Mouse (Mus musculus) C2C12 (cell line): ENCODE results near the gene Spag16. TPM values are rescaled to one million over a fixed set of nuclear protein-coding genes. Genes with fewer than 3 reads are reported as not detected.

ENCODE experiments used
- H3K27me3 ChIP-seq: one replicate; pipeline ENCODE4 v1.6.1; 2011; ENCODE audit not compliant: control insufficient read depth, insufficient read depth, insufficient read length
- H3K36me3 ChIP-seq: one replicate; pipeline ENCODE4 v1.6.1; 2011; ENCODE audit not compliant: control insufficient read depth, insufficient read depth
- H3K4me3 ChIP-seq: one replicate; pipeline ENCODE4 v1.5.1; 2011; ENCODE audit warnings: mild to moderate bottlenecking, control low read depth; ENCODE audit not compliant: poor library complexity, insufficient read depth, severe bottlenecking
- H3K79me2 ChIP-seq: one replicate; pipeline ENCODE4 v1.6.1; 2011; ENCODE audit not compliant: control insufficient read depth, insufficient read depth
- H3K79me3 ChIP-seq: one replicate; pipeline ENCODE4 v1.6.1; 2011; ENCODE audit warnings: low read depth, control low read depth
- H3ac ChIP-seq: one replicate; pipeline ENCODE3; 2011; ENCODE audit warnings: low read depth; ENCODE audit not compliant: control insufficient read depth, insufficient read length
- CEBPB ChIP-seq: IDR thresholded peaks from one replicate; pipeline ENCODE4 v1.6.1; 2011; ENCODE audit warnings: low read depth, mild to moderate bottlenecking, control low read depth, moderate library complexity
- CTCF ChIP-seq: IDR thresholded peaks from one replicate; pipeline ENCODE4 v1.5.1; 2011; ENCODE audit not compliant: control insufficient read depth, insufficient read depth, insufficient read length
- FOSL1 ChIP-seq: IDR thresholded peaks from one replicate; pipeline ENCODE4 v1.8.0; 2011; ENCODE audit warnings: mild to moderate bottlenecking, low read length; ENCODE audit not compliant: poor library complexity, insufficient read depth, severe bottlenecking
- MAX ChIP-seq: IDR thresholded peaks from one replicate; pipeline ENCODE4 v1.6.1; 2011; ENCODE audit warnings: mild to moderate bottlenecking, control low read depth
- MYOD1 ChIP-seq: IDR thresholded peaks from one replicate; pipeline ENCODE4 v1.6.1; 2011; ENCODE audit warnings: low read depth; ENCODE audit not compliant: control insufficient read depth, insufficient read length
- MYOG ChIP-seq: IDR thresholded peaks from one replicate; pipeline ENCODE4 v1.6.1; 2011; ENCODE audit not compliant: control insufficient read depth, insufficient read length; ENCODE audit errors: extremely low read depth
- USF1 ChIP-seq: IDR thresholded peaks from one replicate; pipeline ENCODE4 v1.6.1; 2011; ENCODE audit warnings: low read depth, mild to moderate bottlenecking, control low read depth, moderate library complexity
- polyA plus RNA-seq: library from polyadenylated mRNA; unstranded; fragments of >200 nt; fragmentation: generic; extraction: Trizol; gene quantifications from one replicate; pipeline ENCODE4 v1.2.1, GENCODE M21; 2012; ENCODE audit warnings: missing spikeins

Spag16 gene
- polyA plus RNA-seq, 1 experiment, result not detected

DNA sequence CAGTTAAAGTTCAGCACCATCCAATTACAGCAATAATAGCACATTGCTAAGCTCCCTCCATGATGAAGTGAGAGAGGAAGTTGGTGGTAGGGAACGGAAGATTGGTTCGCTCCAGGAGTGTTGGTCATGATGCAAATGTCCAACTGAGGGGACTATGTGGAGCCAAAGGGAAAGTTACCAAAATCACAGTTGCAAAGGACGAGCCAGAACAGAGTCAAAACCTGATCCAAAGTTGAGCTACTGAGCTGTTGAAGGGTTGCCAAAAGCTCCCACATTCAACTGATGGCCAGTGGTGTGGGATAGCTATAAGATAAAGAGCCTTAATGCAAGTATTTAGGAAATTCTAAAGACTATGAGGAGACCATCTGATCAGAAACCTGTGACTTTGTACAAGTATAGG is 879.1 kb downstream of the Spag16 start:
- no peaks in the 10 kb centered on the region for H3K27me3 ChIP-seq
- H3ac ChIP-seq, result no peak overlapping the region
- H3K79me2 ChIP-seq, result no peaks in the 10 kb centered on the region
- no peak overlapping the region for H3K4me3 ChIP-seq
- TF ChIP-seq MYOD1 (no peak), USF1 (no peak), CEBPB (no peak), CTCF (no peak), FOSL1 (no peak), MYOG (no peak), MAX (no peak)
- H3K79me3 ChIP-seq, result no peaks in the 10 kb centered on the region
- H3K36me3 ChIP-seq, result no peaks in the 10 kb centered on the region

DNA sequence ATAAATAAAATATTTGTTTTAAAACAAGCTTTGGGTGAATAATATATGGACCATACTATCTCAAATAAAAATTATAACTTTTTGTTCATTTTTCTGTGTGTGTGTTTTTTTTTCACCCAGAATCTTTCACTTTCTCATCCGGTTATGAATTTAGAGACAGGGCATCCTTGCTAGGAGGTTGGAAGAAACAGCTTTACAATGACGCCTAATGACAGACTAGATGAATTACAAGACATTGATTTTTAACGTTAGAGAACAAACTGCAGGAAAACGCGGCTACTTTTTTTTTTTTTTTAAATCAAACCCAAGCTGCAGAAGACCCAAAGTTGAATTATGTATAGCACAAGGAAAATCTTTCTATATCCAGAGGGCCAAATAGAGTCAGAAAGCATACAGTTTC is 898.3 kb downstream of the Spag16 start:
- no peak for TF ChIP-seq CTCF
- TF ChIP-seq MYOD1, result no peak
- TF ChIP-seq FOSL1, result no peak
- no peak for TF ChIP-seq MYOG
- no peak for TF ChIP-seq CEBPB
- TF ChIP-seq USF1, result no peak
- TF ChIP-seq MAX, result no peak
- Histone ChIP-seq H3K79me3 (no peaks in the 10 kb centered on the region), H3K4me3 (no peak overlapping the region), H3K36me3 (no peaks in the 10 kb centered on the region), H3K79me2 (no peaks in the 10 kb centered on the region), H3ac (no peak overlapping the region), H3K27me3 (no peaks in the 10 kb centered on the region)

DNA sequence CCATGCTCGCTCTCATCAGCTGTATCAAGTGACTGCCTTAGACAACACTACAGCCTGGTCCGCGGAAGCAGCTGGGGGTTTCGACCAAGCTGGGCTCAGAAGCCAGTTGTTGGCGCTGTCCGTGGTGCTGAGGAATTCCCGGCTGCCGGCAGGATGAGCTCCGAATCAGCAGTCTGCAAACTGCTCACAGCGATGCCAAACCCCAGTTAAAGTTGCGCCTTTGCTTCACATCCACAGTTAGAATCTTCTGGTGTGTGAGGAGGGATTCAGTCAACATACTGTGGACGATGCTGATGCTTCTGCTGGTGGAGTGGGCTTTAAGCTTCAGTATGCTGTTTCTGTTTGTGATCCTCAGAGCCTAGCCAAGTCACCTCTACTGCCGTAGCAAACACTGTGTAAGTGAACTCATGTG is 898.9 kb downstream of the Spag16 start, which contains the start of gene Vwc2l:
Gene Vwc2l (plus strand): TSS at position 61 of the 412 bp plus-strand sequence.
- no peaks in the 10 kb centered on the region for H3K36me3 ChIP-seq
- TF ChIP-seq MYOG, result no peak
- no peak for TF ChIP-seq USF1
- TF ChIP-seq MYOD1, result no peak
- no peak for TF ChIP-seq MAX
- TF ChIP-seq CEBPB, result no peak
- no peak for TF ChIP-seq FOSL1
- no peak for TF ChIP-seq CTCF
- H3K79me2 ChIP-seq, result no peaks in the 10 kb centered on the region
- no peaks in the 10 kb centered on the region for H3K27me3 ChIP-seq
- H3K4me3 ChIP-seq, result no peak within 1 kb of the TSS
- H3ac ChIP-seq, result no peak within 1 kb of the TSS
- no peaks in the 10 kb centered on the region for H3K79me3 ChIP-seq

Other genes with a start within 250 kb of the Spag16 start
- 0.18 TPM for gene Ikzf2, start 139.7 kb upstream of the Spag16 start, polyA plus RNA-seq